Mouse (Mus musculus): Measurements from ENCODE around the gene Smim13.
A peak's percentile ranks its signal among the peaks of the same experiment; 100 is the strongest.
"Not testable (repeated sequence)": the region's sequence is repeated elsewhere in the genome, so short reads cannot be mapped to it uniquely, and the experiment has no call there.

Smim13 gene

GRCm38 (mm10) chr13:41256962-41257361, 7.3 kb downstream of the Smim13 start:
- Histone ChIP-seq H3K36me3 (ENCODE audit: insufficient read depth, low read length) (no peaks in the 10 kb centered on the region), H3K4me3 (replicated peaks; ENCODE audit: low read length) (no peak overlapping the region), H3K4me1 (replicated peaks; ENCODE audit: low read depth, low read length) (peaks cover 14% of the 10 kb centered on the region), H3K9me3 (ENCODE audit: low read length) (no peaks in the 10 kb centered on the region), H3K27me3 (ENCODE audit: insufficient read depth, low read length) (no peaks in the 10 kb centered on the region)
- TF ChIP-seq POU5F1 (IDR thresholded peaks at IDR 0.05; ENCODE audit: borderline replicate concordance, low read length) (no peak), CTCF (conservative IDR thresholded peaks at IDR 0.05; ENCODE audit: low read length) (no peak), NANOG (IDR thresholded peaks at IDR 0.05; ENCODE audit: borderline replicate concordance, low read length) (no peak)

GRCm38 (mm10) chr13:41257851-41258250, 8.2 kb downstream of the Smim13 start:
- Histone ChIP-seq H3K4me1 (replicated peaks; ENCODE audit: low read depth, low read length) (peaks cover 6% of the 10 kb centered on the region), H3K9me3 (ENCODE audit: low read length) (no peaks in the 10 kb centered on the region), H3K36me3 (ENCODE audit: insufficient read depth, low read length) (no peaks in the 10 kb centered on the region), H3K4me3 (replicated peaks; ENCODE audit: low read length) (no peak overlapping the region), H3K27me3 (ENCODE audit: insufficient read depth, low read length) (no peaks in the 10 kb centered on the region)
- TF ChIP-seq POU5F1 (IDR thresholded peaks at IDR 0.05; ENCODE audit: borderline replicate concordance, low read length) = no peak
- no peak for TF ChIP-seq NANOG (IDR thresholded peaks at IDR 0.05; ENCODE audit: borderline replicate concordance, low read length)
- no peak for TF ChIP-seq CTCF (conservative IDR thresholded peaks at IDR 0.05; ENCODE audit: low read length)

GRCm38 (mm10) chr13:41261617-41262016, 12.0 kb downstream of the Smim13 start:
- H3K4me3 ChIP-seq (replicated peaks; ENCODE audit: low read length); H3K9me3 ChIP-seq (ENCODE audit: low read length); H3K4me1 ChIP-seq (replicated peaks; ENCODE audit: low read depth, low read length); H3K27me3 ChIP-seq (ENCODE audit: insufficient read depth, low read length); H3K36me3 ChIP-seq (ENCODE audit: insufficient read depth, low read length): not testable (repeated sequence)

GRCm38 (mm10) chr13:41263304-41264006, 13.8 kb downstream of the Smim13 start:
- TF ChIP-seq POU5F1 (IDR thresholded peaks at IDR 0.05; ENCODE audit: borderline replicate concordance, low read length) = no peak
- TF ChIP-seq NANOG (IDR thresholded peaks at IDR 0.05; ENCODE audit: borderline replicate concordance, low read length) = no peak
- H3K4me1 ChIP-seq (replicated peaks; ENCODE audit: low read depth, low read length) = peaks cover 10% of the 10 kb centered on the region
- H3K36me3 ChIP-seq (ENCODE audit: insufficient read depth, low read length) = no peaks in the 10 kb centered on the region
- no peaks in the 10 kb centered on the region for H3K27me3 ChIP-seq (ENCODE audit: insufficient read depth, low read length)
- H3K4me3 ChIP-seq (replicated peaks; ENCODE audit: low read length) = no peak overlapping the region
- no peaks in the 10 kb centered on the region for H3K9me3 ChIP-seq (ENCODE audit: low read length)

- Histone ChIP-seq H3K4me1 (replicated peaks; ENCODE audit: low read depth, low read length) (peaks cover 10% of the 10 kb centered on the region), H3K27me3 (ENCODE audit: insufficient read depth, low read length) (no peaks in the 10 kb centered on the region), H3K4me3 (replicated peaks; ENCODE audit: low read length) (no peak overlapping the region), H3K9me3 (ENCODE audit: low read length) (no peaks in the 10 kb centered on the region), H3K36me3 (ENCODE audit: insufficient read depth, low read length) (peaks cover 11% of the 10 kb centered on the region)
- TF ChIP-seq CTCF (conservative IDR thresholded peaks at IDR 0.05; ENCODE audit: low read length) (no peak), POU5F1 (IDR thresholded peaks at IDR 0.05; ENCODE audit: borderline replicate concordance, low read length) (no peak), NANOG (IDR thresholded peaks at IDR 0.05; ENCODE audit: borderline replicate concordance, low read length) (no peak)
Measured at GRCm38 (mm10) chr13:41267827-41268408, 18.3 kb downstream of the Smim13 start.

GRCm38 (mm10) chr13:41273927-41274650, 24.4 kb downstream of the Smim13 start, which contains the start of gene Gm17364:
Gene Gm17364 (minus strand): TSS chr13:41273977.
- H3K9me3 ChIP-seq (ENCODE audit: low read length) = peaks cover 10% of the 10 kb centered on the region
- H3K27me3 ChIP-seq (ENCODE audit: insufficient read depth, low read length) = no peaks in the 10 kb centered on the region
- H3K36me3 ChIP-seq (ENCODE audit: insufficient read depth, low read length) = peaks cover 22% of the 10 kb centered on the region
- H3K4me1 ChIP-seq (replicated peaks; ENCODE audit: low read depth, low read length) = no peaks in the 10 kb centered on the region
- TF ChIP-seq CTCF (conservative IDR thresholded peaks at IDR 0.05; ENCODE audit: low read length) = no peak
- no peak for TF ChIP-seq POU5F1 (IDR thresholded peaks at IDR 0.05; ENCODE audit: borderline replicate concordance, low read length)
- no peak for TF ChIP-seq NANOG (IDR thresholded peaks at IDR 0.05; ENCODE audit: borderline replicate concordance, low read length)
- no peak within 1 kb of the TSS for H3K4me3 ChIP-seq (replicated peaks; ENCODE audit: low read length)

- TF ChIP-seq NANOG (IDR thresholded peaks at IDR 0.05; ENCODE audit: borderline replicate concordance, low read length) (no peak), CTCF (conservative IDR thresholded peaks at IDR 0.05; ENCODE audit: low read length) (no peak), POU5F1 (IDR thresholded peaks at IDR 0.05; ENCODE audit: borderline replicate concordance, low read length) (no peak)
- Histone ChIP-seq H3K27me3 (ENCODE audit: insufficient read depth, low read length) (0 out of 2 replicates have a peak, but pooled peaks cover 4% of the 10 kb centered on the region), H3K9me3 (ENCODE audit: low read length) (peaks cover 10% of the 10 kb centered on the region), H3K4me3 (replicated peaks; ENCODE audit: low read length) (no peak overlapping the region), H3K4me1 (replicated peaks; ENCODE audit: low read depth, low read length) (no peaks in the 10 kb centered on the region), H3K36me3 (ENCODE audit: insufficient read depth, low read length) (no peaks in the 10 kb centered on the region)
Measured at GRCm38 (mm10) chr13:41280696-41281095, 31.1 kb downstream of the Smim13 start.

GRCm38 (mm10) chr13:41283256-41283655, 33.6 kb downstream of the Smim13 start:
- H3K4me3 ChIP-seq (replicated peaks; ENCODE audit: low read length) = no peak overlapping the region
- H3K36me3 ChIP-seq (ENCODE audit: insufficient read depth, low read length) = no peaks in the 10 kb centered on the region
- no peaks in the 10 kb centered on the region for H3K4me1 ChIP-seq (replicated peaks; ENCODE audit: low read depth, low read length)
- 0 out of 2 replicates have a peak, but pooled peaks cover 4% of the 10 kb centered on the region for H3K27me3 ChIP-seq (ENCODE audit: insufficient read depth, low read length)
- peaks cover 3% of the 10 kb centered on the region for H3K9me3 ChIP-seq (ENCODE audit: low read length)
- no peak for TF ChIP-seq POU5F1 (IDR thresholded peaks at IDR 0.05; ENCODE audit: borderline replicate concordance, low read length)
- TF ChIP-seq NANOG (IDR thresholded peaks at IDR 0.05; ENCODE audit: borderline replicate concordance, low read length) = no peak
- peak; percentile 61 for TF ChIP-seq CTCF (conservative IDR thresholded peaks at IDR 0.05; ENCODE audit: low read length)
